Mouse (Mus musculus): Measurements from ENCODE around the gene N4bp2. TPM values are rescaled to one million over a fixed set of nuclear protein-coding genes. Genes with fewer than 3 reads are reported as not detected.
"Not testable (repeated sequence)": the region's sequence is repeated elsewhere in the genome, so short reads cannot be mapped to it uniquely, and the experiment has no call there.

Gene N4bp2
- total RNA-seq, 2 experiments from 2014 or later = 33.5 to 76.5 TPM

GRCm38 (mm10) chr5:65763916-65764785, 830 bp downstream of the N4bp2 start:
- peak; percentile 64 for ATAC-seq (replicated peaks; ENCODE audit: poor library complexity, severe bottlenecking)

- peak; percentile 88 for ATAC-seq (replicated peaks; ENCODE audit: poor library complexity, severe bottlenecking)
These were observed 1.7 kb downstream of the N4bp2 start for GRCm38 (mm10) chr5:65764786-65765634.

GRCm38 (mm10) chr5:65765635-65765911, 2.3 kb downstream of the N4bp2 start:
- no peak for ATAC-seq (replicated peaks; ENCODE audit: poor library complexity, severe bottlenecking)

- ATAC-seq (replicated peaks; ENCODE audit: poor library complexity, severe bottlenecking) = no peak
These were observed 4.7 kb downstream of the N4bp2 start for GRCm38 (mm10) chr5:65768007-65768406.

GRCm38 (mm10) chr5:65770065-65770464, 6.7 kb downstream of the N4bp2 start:
- ATAC-seq (replicated peaks; ENCODE audit: poor library complexity, severe bottlenecking) = no peak

GRCm38 (mm10) chr5:65770493-65770892, 7.2 kb downstream of the N4bp2 start:
- ATAC-seq (replicated peaks; ENCODE audit: poor library complexity, severe bottlenecking) = peak; percentile 22; the same call in 1 of the 2 replicates

GRCm38 (mm10) chr5:65773957-65774356, 10.6 kb downstream of the N4bp2 start:
- not testable (repeated sequence) for ATAC-seq (replicated peaks; ENCODE audit: poor library complexity, severe bottlenecking)

- no peak for ATAC-seq (replicated peaks; ENCODE audit: poor library complexity, severe bottlenecking)
These were observed 12.8 kb downstream of the N4bp2 start for GRCm38 (mm10) chr5:65776166-65776565.

- no peak for ATAC-seq (replicated peaks; ENCODE audit: poor library complexity, severe bottlenecking)
These were observed 13.6 kb downstream of the N4bp2 start for GRCm38 (mm10) chr5:65776907-65777306.

- not testable (repeated sequence) for ATAC-seq (replicated peaks; ENCODE audit: poor library complexity, severe bottlenecking)
These were observed 15.7 kb downstream of the N4bp2 start for GRCm38 (mm10) chr5:65778986-65779385.

GRCm38 (mm10) chr5:65779401-65780063, 16.2 kb downstream of the N4bp2 start:
- no peak for ATAC-seq (replicated peaks; ENCODE audit: poor library complexity, severe bottlenecking)

- ATAC-seq (replicated peaks; ENCODE audit: poor library complexity, severe bottlenecking) = 0 out of 2 replicates have a peak, but pooled peaks have one; percentile 5
These were observed 17.9 kb downstream of the N4bp2 start for GRCm38 (mm10) chr5:65781147-65781715.

GRCm38 (mm10) chr5:65781769-65782715, 18.7 kb downstream of the N4bp2 start:
- no peak for ATAC-seq (replicated peaks; ENCODE audit: poor library complexity, severe bottlenecking)

GRCm38 (mm10) chr5:65790604-65791225, 27.4 kb downstream of the N4bp2 start:
- peak; percentile 48 for ATAC-seq (replicated peaks; ENCODE audit: poor library complexity, severe bottlenecking)

GRCm38 (mm10) chr5:65794202-65794601, 30.9 kb downstream of the N4bp2 start:
- ATAC-seq (replicated peaks; ENCODE audit: poor library complexity, severe bottlenecking) = no peak

- no peak for ATAC-seq (replicated peaks; ENCODE audit: poor library complexity, severe bottlenecking)
These were observed 31.4 kb downstream of the N4bp2 start for GRCm38 (mm10) chr5:65794702-65795101.

GRCm38 (mm10) chr5:65795293-65795993, 32.1 kb downstream of the N4bp2 start:
- no peak for ATAC-seq (replicated peaks; ENCODE audit: poor library complexity, severe bottlenecking)

GRCm38 (mm10) chr5:65795994-65796298, 32.6 kb downstream of the N4bp2 start:
- ATAC-seq (replicated peaks; ENCODE audit: poor library complexity, severe bottlenecking) = no peak

All from granulocyte monocyte progenitor cell, adult 5-6 weeks (primary cell).